Mouse (Mus musculus) lung, postnatal 0 days (tissue): ENCODE data around the gene Dgka.

Source experiments
- CTCF ChIP-seq: IDR thresholded peaks from 2 replicates; pipeline ENCODE4 v1.5.1; 2016; ENCODE audit warnings: antibody characterized with exemption, mild to moderate bottlenecking
- EP300 ChIP-seq: IDR thresholded peaks from 2 replicates; pipeline ENCODE4 v1.6.1; 2016; ENCODE audit warnings: antibody characterized with exemption, mild to moderate bottlenecking, control low read depth

- TF ChIP-seq CTCF, result no peak
- TF ChIP-seq EP300, result no peak
These were observed 43.9 kb downstream of the Dgka start for GRCm38 (mm10) chr10:128700712-128701111.
